Mouse (Mus musculus) liver, adult 2 months (tissue): ENCODE measurements at regions not wholly inside any gene's neighbourhood (a gene's known extent, or its start where the extent isn't known, plus 50 kb on each side); places are given as distances from the start of the nearest gene placed in this dataset.

Experiments
- CTCF ChIP-seq: fragments of 200-500 bp; IDR thresholded peaks from 2 replicates; pipeline ENCODE4 v1.5.1; 2011; ENCODE audit warnings: low read depth, low read length, control low read depth
- POLR2A ChIP-seq: fragments of 200-500 bp; IDR thresholded peaks from 2 replicates; pipeline ENCODE4 v1.6.1; 2011; ENCODE audit warnings: low read length, control low read depth; ENCODE audit not compliant: insufficient read depth; ENCODE audit errors: extremely low read depth

- no peak for TF ChIP-seq CTCF
- TF ChIP-seq POLR2A: no peak
Observed at GRCm38 (mm10) chr6:100998285-100998684, 164.9 kb downstream of the Ppp4r2 start.
